Mouse (Mus musculus): ENCODE measurements around the gene Mex3d.
A peak's percentile ranks its signal among the peaks of the same experiment; 100 is the strongest.

The Mex3d gene

GRCm38 (mm10) chr10:80387522-80387959, at the start of gene Mex3d:
TSS of gene Mex3d (minus strand) at chr10:80387659.
- DNase-seq: peak; percentile 90

DNA sequence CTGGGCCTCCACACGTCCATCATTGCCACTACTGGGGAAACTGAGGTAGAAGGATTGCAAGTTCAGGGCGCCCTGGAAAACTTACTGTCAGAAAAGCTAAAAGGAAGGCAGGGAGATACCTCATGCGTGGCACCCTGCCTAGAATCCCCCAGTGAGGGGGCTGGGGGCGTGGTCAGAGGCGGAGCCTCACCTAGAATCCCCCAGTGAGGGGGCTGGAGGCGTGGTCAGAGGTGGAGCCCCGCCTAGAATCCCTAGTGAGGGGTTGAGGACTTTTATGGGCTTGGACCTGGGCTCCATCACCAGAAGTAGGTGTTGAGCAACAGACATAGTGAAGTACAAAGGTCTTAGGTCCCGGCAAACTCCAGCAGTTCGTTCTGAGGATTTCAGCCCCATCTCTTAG, 48.8 kb upstream of the Mex3d start:
- DNase-seq: peak in 1 of 2 experiments; percentile 58

GRCm38 (mm10) chr10:80435764-80436163, 48.3 kb upstream of the Mex3d start:
- DNase-seq: no peak

GRCm38 (mm10) chr10:80434823-80435222, 47.4 kb upstream of the Mex3d start:
- DNase-seq: no peak

- DNase-seq: no peak
Observed at GRCm38 (mm10) chr10:80434233-80434592, 46.8 kb upstream of the Mex3d start.

- DNase-seq: peak; percentile 92 to 93
Observed at GRCm38 (mm10) chr10:80433513-80434232, 46.2 kb upstream of the Mex3d start, which contains the start of gene Tcf3. TSS of gene Tcf3 (minus strand) at chr10:80433647.

DNA sequence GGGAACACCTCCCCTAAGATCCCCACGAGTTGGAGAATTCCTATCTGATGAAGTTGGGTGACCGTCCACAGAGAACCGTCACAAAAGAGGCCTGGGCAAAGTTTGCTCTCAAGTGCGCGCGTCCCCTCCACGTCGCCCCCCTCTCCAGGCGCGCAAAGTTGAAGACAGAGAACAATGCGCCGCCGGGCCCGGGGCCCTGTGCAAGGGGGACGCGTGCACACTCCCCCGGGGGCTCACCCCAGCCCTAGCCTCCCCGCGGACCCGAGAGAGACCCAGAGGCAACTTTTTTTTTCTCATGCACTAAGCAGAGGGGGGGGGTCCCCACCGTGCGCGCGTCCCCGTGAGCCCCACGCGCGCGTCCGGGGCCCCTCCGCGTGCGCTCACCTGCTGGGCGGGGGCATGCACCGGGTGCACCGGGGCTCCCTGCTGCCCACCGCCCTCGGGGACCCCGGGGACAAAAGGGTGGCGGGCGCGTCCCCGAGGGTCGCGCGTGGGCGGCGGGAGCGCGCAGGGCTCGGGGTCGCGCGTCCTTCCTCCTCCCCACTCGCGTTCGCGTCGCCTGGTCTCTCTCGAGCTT, 45.6 kb upstream of the Mex3d start:
- peak; percentile 59 to 77 for DNase-seq

DNA sequence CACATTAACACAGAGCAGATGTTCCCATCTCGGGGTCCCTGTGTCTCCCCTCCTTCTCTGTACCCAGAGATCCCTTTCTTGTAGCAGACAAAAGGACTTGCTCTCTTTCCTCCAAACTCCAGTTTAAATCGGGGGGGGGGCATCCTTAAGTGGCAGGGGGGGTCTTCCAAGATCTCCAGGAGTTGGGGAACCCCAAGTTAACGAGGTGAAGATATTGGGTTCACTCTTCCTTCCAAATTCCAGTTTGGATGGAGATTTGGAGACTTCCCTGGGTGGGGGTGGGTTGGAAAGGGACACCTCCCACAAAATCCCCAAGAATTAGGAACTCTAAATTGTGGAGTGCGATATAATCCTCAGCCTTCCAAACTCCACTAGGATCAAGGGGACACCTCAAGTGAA, 44.9 kb upstream of the Mex3d start:
- no peak for DNase-seq

DNA sequence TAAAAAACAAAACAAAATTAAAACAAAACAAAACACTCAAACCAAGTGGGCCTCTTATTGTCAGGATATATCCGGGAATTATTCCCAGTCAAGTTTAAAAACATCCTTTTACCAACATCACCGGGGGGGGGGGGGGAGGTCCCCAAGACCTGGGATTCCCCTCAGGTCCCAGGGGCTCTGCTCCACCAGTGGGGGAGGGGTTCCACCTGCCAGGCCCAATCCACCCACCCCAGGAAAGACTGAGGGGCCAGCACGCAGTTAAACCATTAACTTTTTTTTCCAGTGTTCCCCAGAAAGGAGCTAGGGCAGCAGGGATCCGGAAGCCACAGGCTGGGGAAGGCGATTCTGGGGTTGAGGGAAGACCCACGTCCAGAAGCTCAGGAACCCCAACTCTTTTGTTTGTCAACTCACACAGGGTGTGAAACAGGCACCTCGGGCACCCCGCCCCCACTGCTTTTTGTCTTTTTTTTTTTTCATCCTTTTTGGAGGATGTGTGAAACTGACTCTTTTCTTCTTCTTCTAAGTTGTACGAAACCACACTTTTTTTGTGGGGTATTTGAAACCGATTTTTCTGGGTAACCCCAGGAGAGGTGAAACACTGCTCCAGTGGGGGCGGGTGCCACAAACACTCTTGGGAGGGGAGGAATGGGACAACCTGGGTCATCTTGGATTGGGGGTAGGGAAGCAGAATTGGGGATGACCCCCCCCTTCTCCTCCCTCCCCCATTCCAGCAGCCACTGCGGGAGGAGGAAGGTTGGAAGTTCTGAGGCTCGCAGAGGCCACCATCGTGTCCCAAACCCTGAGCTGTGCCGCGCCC, 44.3 kb upstream of the Mex3d start:
- peak; percentile 55 to 61 for DNase-seq

DNA sequence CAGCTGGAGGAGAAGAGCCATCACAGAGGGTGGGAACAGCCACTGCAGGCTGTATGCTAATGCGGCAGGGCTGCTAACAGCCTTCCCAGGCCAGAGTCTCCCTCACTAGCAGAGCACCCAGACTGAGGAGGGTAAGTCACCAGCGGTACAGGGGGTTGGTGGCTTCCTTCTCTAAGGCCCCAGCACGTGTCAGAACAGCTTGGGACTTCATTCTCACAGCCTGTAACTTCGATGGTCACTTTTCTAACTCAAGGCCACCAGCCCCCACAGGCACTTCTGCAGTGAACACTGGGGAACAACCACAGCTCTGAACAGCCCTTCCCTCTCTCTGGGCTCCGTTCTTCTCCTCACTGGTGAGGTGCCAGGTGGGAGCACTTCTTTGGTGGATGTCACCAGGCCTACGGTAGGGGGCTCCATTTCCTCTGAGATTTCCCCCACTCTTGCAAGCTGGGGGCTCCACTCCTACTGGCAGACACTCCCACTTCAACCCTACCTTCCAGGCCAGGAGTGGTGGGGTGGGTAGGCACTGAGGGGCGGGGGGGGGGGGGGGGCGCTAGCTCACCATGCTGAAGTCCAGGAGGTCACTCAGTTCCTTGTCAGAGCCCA, 43.0 kb upstream of the Mex3d start:
- peak in 1 of 2 experiments; percentile 40 for DNase-seq

GRCm38 (mm10) chr10:80429800-80430199, 42.3 kb upstream of the Mex3d start:
- no peak for DNase-seq

DNA sequence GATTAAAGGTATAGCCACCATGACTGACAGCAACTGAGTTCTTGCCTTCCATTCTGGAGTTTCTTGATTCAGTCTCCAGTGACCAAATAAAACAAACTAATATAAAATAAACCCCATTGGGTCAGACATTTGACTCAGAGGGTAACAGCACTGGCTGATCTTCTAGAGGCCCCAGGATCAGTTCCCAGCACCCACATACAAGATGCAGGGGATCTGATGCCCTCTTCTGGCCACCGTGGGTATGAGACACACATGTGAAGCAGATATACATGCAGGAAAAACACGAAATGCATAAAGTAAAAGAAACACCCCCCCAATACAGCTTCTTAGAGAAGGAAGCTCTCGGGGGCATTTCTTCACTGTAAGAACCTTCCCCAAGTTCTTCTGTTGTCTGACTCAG, 37.6 kb upstream of the Mex3d start:
- no peak for DNase-seq

GRCm38 (mm10) chr10:80423562-80423961, 36.1 kb upstream of the Mex3d start:
- DNase-seq: peak in 1 of 2 experiments; percentile 60

GRCm38 (mm10) chr10:80421651-80422472, 34.4 kb upstream of the Mex3d start:
- DNase-seq: no peak

DNA sequence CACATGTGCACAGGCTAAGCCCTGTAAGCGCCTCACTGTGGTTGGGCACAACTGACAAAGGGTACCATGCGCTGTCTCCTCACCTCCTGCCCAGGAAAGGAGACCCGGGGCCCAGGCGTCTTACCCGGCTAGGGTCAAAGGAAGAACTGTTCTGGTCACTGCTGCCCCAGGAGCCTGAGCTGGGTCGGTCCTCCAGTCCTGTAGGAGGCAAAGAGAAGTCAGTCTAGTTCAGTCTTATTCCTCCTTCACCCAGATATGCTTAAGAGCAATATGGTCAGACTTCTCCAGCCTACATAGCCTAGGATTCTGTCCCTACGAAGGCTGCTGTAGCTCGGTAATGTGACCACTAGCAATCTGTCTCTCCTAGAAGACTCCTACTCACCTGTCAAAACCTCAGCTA, 33.7 kb upstream of the Mex3d start:
- no peak for DNase-seq

DNA sequence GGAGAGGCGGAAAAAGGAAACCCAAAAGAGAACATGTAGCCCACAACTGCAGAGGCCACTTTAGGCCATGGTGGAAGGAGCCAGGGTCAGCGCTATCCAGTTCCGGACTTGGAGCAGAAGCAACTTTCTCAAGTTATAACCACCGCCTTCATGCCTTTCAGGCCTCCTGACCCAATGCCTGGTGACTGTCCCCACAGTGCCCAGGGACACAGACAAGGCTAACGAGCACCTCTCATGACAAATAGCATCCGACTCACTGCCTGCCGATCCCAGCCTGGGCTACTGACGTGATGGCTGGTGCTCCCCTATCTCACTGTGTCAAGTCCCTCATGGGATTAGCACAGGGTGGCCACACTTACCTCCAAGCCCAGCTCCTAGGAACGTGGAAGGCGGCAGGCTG, 33.3 kb upstream of the Mex3d start:
- no peak for DNase-seq

DNA sequence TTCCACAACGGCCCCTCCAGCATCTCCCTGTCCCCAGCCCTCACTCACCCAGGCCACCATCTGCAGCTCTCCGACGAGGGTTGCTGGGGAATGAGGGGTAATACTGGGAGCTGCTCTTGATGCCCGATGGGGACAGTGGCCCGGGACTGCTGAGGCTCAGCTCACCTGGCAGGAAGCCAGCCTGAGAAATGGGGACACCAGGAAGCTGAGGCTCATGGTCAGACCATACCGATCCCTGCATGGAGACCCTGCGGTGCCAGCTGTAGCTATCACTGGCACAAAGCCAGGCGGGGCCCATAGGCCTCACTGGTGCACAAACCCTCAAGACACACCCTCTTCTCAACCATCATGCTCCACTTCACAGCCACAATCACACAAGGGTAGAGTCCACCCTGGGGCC, 32.0 kb upstream of the Mex3d start:
- no peak for DNase-seq

DNA sequence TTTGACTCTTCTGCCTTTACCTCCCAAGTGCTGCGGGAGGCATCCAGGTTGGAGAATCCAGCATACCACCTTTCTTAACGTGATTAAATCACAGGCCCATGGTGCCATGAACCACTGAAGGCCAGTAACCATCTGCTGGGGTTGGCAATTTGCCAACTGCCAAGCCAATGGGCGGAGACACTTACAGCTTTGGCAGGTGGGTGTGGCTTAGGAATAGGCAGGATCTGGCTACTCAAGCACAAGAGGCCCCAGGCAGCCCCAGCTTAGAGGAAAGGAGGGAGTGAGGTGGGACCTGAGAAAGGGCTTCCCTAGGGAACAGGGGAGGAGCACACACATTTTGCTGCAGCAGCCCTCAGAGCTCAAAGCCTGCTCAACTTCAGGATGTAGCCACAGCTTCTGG, 30.9 kb upstream of the Mex3d start:
- DNase-seq: no peak

- DNase-seq: no peak
Observed at GRCm38 (mm10) chr10:80417841-80418240, 30.4 kb upstream of the Mex3d start.

- no peak for DNase-seq
Observed at GRCm38 (mm10) chr10:80417371-80417770, 29.9 kb upstream of the Mex3d start.

- DNase-seq: no peak
Observed at GRCm38 (mm10) chr10:80415566-80415965, 28.1 kb upstream of the Mex3d start.

Data from thymus, postnatal 36 days (tissue).